Mouse (Mus musculus) intestine, embryonic 16.5 days (tissue): ENCODE measurements around the gene Chil3. TPM values are rescaled to one million over a fixed set of nuclear protein-coding genes. Genes with fewer than 3 reads are reported as not detected.

Experiments
- polyA plus RNA-seq: library from polyadenylated mRNA; unstranded; fragments of >200 nt; fragmentation: Nextera tagmentation; extraction: Ambion mirVana; gene quantifications from 2 replicates; pipeline ENCODE4 v1.2.1, GENCODE M21; 2015

Gene Chil3
- polyA plus RNA-seq, 1 experiment from 2014 or later, result 0.35 TPM

Other genes with a start within 250 kb of the Chil3 start
- gene I830077J02Rik, start 234.9 kb downstream of the Chil3 start, polyA plus RNA-seq, result 1.1 and 1.7 TPM in 2 replicates
- 106 and 118 TPM in 2 replicates for gene Wdr77, start 208.2 kb downstream of the Chil3 start, polyA plus RNA-seq
- 672 and 703 TPM in 2 replicates for gene Atp5f1, start 207.5 kb downstream of the Chil3 start, polyA plus RNA-seq
- 0.62 and 0.80 TPM in 2 replicates for gene Ovgp1, start 193.9 kb downstream of the Chil3 start, polyA plus RNA-seq
- gene Pifo, start 152.9 kb downstream of the Chil3 start, polyA plus RNA-seq, result not detected in 2 replicates
- 0.18 TPM in 1 of 2 replicates, not detected in the other for gene Chil5, start 134.8 kb downstream of the Chil3 start, polyA plus RNA-seq
- not detected in 2 replicates for gene Chia1, start 54.3 kb downstream of the Chil3 start, polyA plus RNA-seq
- not detected in 2 replicates for gene Chil4, start 51.9 kb upstream of the Chil3 start, polyA plus RNA-seq
- gene Chil6, start 238.6 kb upstream of the Chil3 start, polyA plus RNA-seq, result 0.40 and 1.1 TPM in 2 replicates